In genomic region chr6:88741041-88741440, GRCm38 (mm10) we compare ENCODE assay signal across 17 mouse cellular contexts. TPM values are rescaled to one million over a fixed set of nuclear protein-coding genes. Genes with fewer than 3 reads are reported as not detected.
DNase-seq lines count a peak whose midpoint lies in the region; ATAC-seq and TF ChIP-seq lines count a peak whose summit lies in the region.
"Had no signal": no experiment of that assay in that cellular context is flagged by ENCODE, and none has a peak within 500 bp of the region (broad histone marks: within the 10 kb centered on the region; RNA-seq: fewer than 3 reads in every experiment).

No protein-coding gene starts in this region.

- no peak for TF ChIP-seq CTCF in liver, postnatal 0 days (IDR thresholded peaks at IDR 0.05; ENCODE audit: low read depth)
- no peak for TF ChIP-seq CTCF in gastrocnemius, adult 2 months (IDR thresholded peaks at IDR 0.05)

- H3K4me2 ChIP-seq in forebrain, embryonic 15.5 days (replicated peaks) = no peak overlapping the region
- H3K4me2 ChIP-seq in forebrain, embryonic 14.5 days (ENCODE audit: low read length) = no peak overlapping the region
- peak overlapping the region; percentile 49 for H3K4me2 ChIP-seq in liver, postnatal 0 days (ENCODE audit: low read depth, low read length)
- H3K4me2 ChIP-seq in kidney, embryonic 14.5 days (replicated peaks; ENCODE audit: low read depth, low read length) = no peak overlapping the region
- H3K4me2 ChIP-seq: heart, embryonic 11.5 days had no signal

- H3K4me1 ChIP-seq in forebrain, embryonic 15.5 days = peaks cover 28% of the 10 kb centered on the region
- no peaks in the 10 kb centered on the region; the same call in none of the 2 replicates for H3K4me1 ChIP-seq in forebrain, embryonic 14.5 days (ENCODE audit: control insufficient read depth, insufficient read depth, low read length)
- peaks cover 83% of the 10 kb centered on the region for H3K4me1 ChIP-seq in erythroblast, embryonic 14.5 days (ENCODE audit: control insufficient read depth)
- H3K4me1 ChIP-seq in liver, postnatal 0 days (ENCODE audit: insufficient read depth) = peaks cover 45% of the 10 kb centered on the region
- peaks cover 28% of the 10 kb centered on the region for H3K4me1 ChIP-seq in kidney, embryonic 14.5 days (ENCODE audit: control insufficient read depth, insufficient read depth, low read length)

- no peak overlapping the region for H3K9ac ChIP-seq in forebrain, embryonic 15.5 days (replicated peaks)
- H3K9ac ChIP-seq in forebrain, embryonic 14.5 days (ENCODE audit: low read length) = no peak overlapping the region
- peak overlapping the region; percentile 38; the same call in 1 of the 2 replicates for H3K9ac ChIP-seq in liver, postnatal 0 days (replicated peaks)
- H3K9ac ChIP-seq in kidney, embryonic 14.5 days (ENCODE audit: low read depth, low read length) = no peak overlapping the region

- no peak for DNase-seq in forebrain, embryonic 14.5 days (ENCODE audit: low spot score)
- DNase-seq in MEL-GATA-1-ER (ENCODE audit: extremely low read depth, low read depth) = peak; percentile 60
- no peak for DNase-seq in liver, postnatal 0 days
- DNase-seq in adrenal gland, postnatal 36 days = no peak
- no peak for DNase-seq in gastrocnemius, adult 2 months
- DNase-seq: gastrocnemius, postnatal 25 days; heart, postnatal 36 days; lung, adult 18-20 months; lung, postnatal 36 days; midbrain, embryonic 14.5 days; thymus, postnatal 14 days had no signal

- H3K27ac ChIP-seq in forebrain, embryonic 15.5 days (replicated peaks) = peak overlapping the region; percentile 76; the same call in 1 of the 2 replicates
- no peak overlapping the region for H3K27ac ChIP-seq in forebrain, embryonic 14.5 days (ENCODE audit: low read depth, low read length)
- peak overlapping the region; percentile 81 for H3K27ac ChIP-seq in liver, postnatal 0 days (ENCODE audit: low read depth)
- no peak overlapping the region for H3K27ac ChIP-seq in gastrocnemius, adult 2 months
- no peak overlapping the region for H3K27ac ChIP-seq in kidney, embryonic 14.5 days (ENCODE audit: low read depth, low read length)
- H3K27ac ChIP-seq: hindbrain, postnatal 0 days had no signal

- H3K9me3 ChIP-seq in forebrain, embryonic 15.5 days = no peaks in the 10 kb centered on the region
- H3K9me3 ChIP-seq in forebrain, embryonic 14.5 days (replicated peaks; ENCODE audit: control insufficient read depth, low read length) = no peaks in the 10 kb centered on the region
- no peaks in the 10 kb centered on the region for H3K9me3 ChIP-seq in erythroblast, embryonic 14.5 days (ENCODE audit: control insufficient read depth, low read length)
- no peaks in the 10 kb centered on the region for H3K9me3 ChIP-seq in liver, postnatal 0 days (ENCODE audit: low read length)
- no peaks in the 10 kb centered on the region for H3K9me3 ChIP-seq in kidney, embryonic 14.5 days (ENCODE audit: control insufficient read depth, low read length)

- WGBS in forebrain, embryonic 15.5 days = 90% methylated on average over 3 of the region's 3 CpGs
- 89% methylated on average over 3 of the region's 3 CpGs for WGBS in forebrain, embryonic 14.5 days
- WGBS in liver, postnatal 0 days (ENCODE audit: insufficient replicate concordance) = 49% methylated on average over 3 of the region's 3 CpGs
- WGBS in kidney, embryonic 14.5 days = 83% methylated on average over 3 of the region's 3 CpGs

- no peaks in the 10 kb centered on the region for H3K27me3 ChIP-seq in forebrain, embryonic 15.5 days
- H3K27me3 ChIP-seq in forebrain, embryonic 14.5 days (replicated peaks; ENCODE audit: control insufficient read depth, insufficient read depth, low read length) = no peaks in the 10 kb centered on the region
- H3K27me3 ChIP-seq in erythroblast, embryonic 14.5 days (ENCODE audit: control insufficient read depth) = no peaks in the 10 kb centered on the region
- no peaks in the 10 kb centered on the region for H3K27me3 ChIP-seq in liver, postnatal 0 days (ENCODE audit: insufficient read depth, low read length)
- H3K27me3 ChIP-seq in kidney, embryonic 14.5 days (ENCODE audit: control insufficient read depth, insufficient read depth, low read length) = no peaks in the 10 kb centered on the region
- H3K27me3 ChIP-seq: CH12.LX had no signal

- ATAC-seq in forebrain, embryonic 15.5 days (replicated peaks) = no peak
- no peak for ATAC-seq in forebrain, embryonic 14.5 days
- ATAC-seq in liver, postnatal 0 days = peak; percentile 98
- ATAC-seq in kidney, embryonic 14.5 days (ENCODE audit: low FRiP score, low TSS enrichment) = no peak
- ATAC-seq: hindbrain, postnatal 0 days had no signal

- TF ChIP-seq EP300 in liver, postnatal 0 days (IDR thresholded peaks at IDR 0.05; ENCODE audit: low read depth) = peak; percentile 96

- no peak overlapping the region for H3K4me3 ChIP-seq in forebrain, embryonic 15.5 days
- H3K4me3 ChIP-seq in forebrain, embryonic 14.5 days (ENCODE audit: low read depth, low read length) = no peak overlapping the region
- H3K4me3 ChIP-seq in erythroblast, embryonic 14.5 days (replicated peaks) = peak overlapping the region; percentile 29
- H3K4me3 ChIP-seq in liver, postnatal 0 days (ENCODE audit: low read depth, low read length) = no peak overlapping the region
- no peak overlapping the region for H3K4me3 ChIP-seq in gastrocnemius, adult 2 months
- no peak overlapping the region for H3K4me3 ChIP-seq in kidney, embryonic 14.5 days (ENCODE audit: low read length)

- H3K36me3 ChIP-seq in forebrain, embryonic 15.5 days = no peaks in the 10 kb centered on the region
- H3K36me3 ChIP-seq in forebrain, embryonic 14.5 days (ENCODE audit: control insufficient read depth, insufficient read depth, low read length) = no peaks in the 10 kb centered on the region
- peaks cover 95% of the 10 kb centered on the region for H3K36me3 ChIP-seq in erythroblast, embryonic 14.5 days (ENCODE audit: control insufficient read depth)
- H3K36me3 ChIP-seq in liver, postnatal 0 days (replicated peaks; ENCODE audit: insufficient read depth, low read length) = peaks cover 6% of the 10 kb centered on the region
- H3K36me3 ChIP-seq in kidney, embryonic 14.5 days (ENCODE audit: control insufficient read depth, insufficient read depth, low read length) = no peaks in the 10 kb centered on the region

- intact Hi-C loops in gastrocnemius, adult 2 months (cut with DNase I) = no loop called here

RNA-seq across cellular contexts. Expression of gene Mgll, which starts 16.8 kb away (rescaled TPM):
- polyA plus RNA-seq in forebrain, embryonic 15.5 days (2015; fragmentation: Nextera tagmentation; extraction: Ambion mirVana) = 24.9 and 25.0 TPM in 2 replicates
- polyA plus RNA-seq in forebrain, embryonic 14.5 days (2014; fragmentation: Nextera tagmentation; extraction: Ambion mirVana) = 19.3 and 23.1 TPM in 2 replicates
- polyA plus RNA-seq in erythroblast, embryonic 14.5 days (2012) = 28.7 and 42.4 TPM in 2 replicates
- polyA plus RNA-seq in liver, postnatal 0 days (2015; fragmentation: Nextera tagmentation; extraction: Ambion mirVana) = 106 and 121 TPM in 2 replicates
- 100 to 1,000 TPM; 160 to 194 TPM for total RNA-seq in adrenal gland, postnatal 36 days (2021)
- total RNA-seq in gastrocnemius, adult 2 months (2021) = 10 to 100 TPM; 22.5 to 46.8 TPM
- polyA plus RNA-seq in kidney, embryonic 14.5 days (2014; fragmentation: Nextera tagmentation; extraction: Ambion mirVana) = 22.8 and 29.9 TPM in 2 replicates

Comparison
In these comparisons a context has a peak if more than half of its experiments do, and no peak if none do; other contexts are left out.
1. H3K27ac ChIP-seq: peak in forebrain, embryonic 15.5 days (single experiment) and liver, postnatal 0 days (single experiment); none in forebrain, embryonic 14.5 days (single experiment), gastrocnemius, adult 2 months (single experiment) and kidney, embryonic 14.5 days (single experiment).